Mouse (Mus musculus): ENCODE measurements around the gene Bicral.

DNA sequence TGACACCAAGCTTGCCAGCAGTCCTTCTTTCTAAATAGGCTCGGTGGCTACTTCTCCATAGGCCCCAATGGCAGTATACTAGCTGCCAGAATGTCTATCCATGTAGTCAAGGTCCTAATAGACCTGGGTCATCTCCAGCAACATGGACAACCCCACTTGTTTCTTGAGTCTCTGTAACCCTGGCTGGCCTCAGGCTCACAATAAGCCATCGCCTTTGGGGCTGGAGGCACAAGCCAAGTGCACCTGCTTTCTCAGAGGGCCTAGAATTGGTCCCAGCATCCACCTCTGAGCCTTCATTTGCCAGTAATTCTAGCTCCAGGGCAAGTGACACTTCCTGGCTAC is 84.2 kb downstream of the Bicral start:
- no peak for TF ChIP-seq CTCF (IDR thresholded peaks at IDR 0.05; ENCODE audit: low read depth)
- no peak for TF ChIP-seq EP300 (IDR thresholded peaks at IDR 0.05; ENCODE audit: low read depth)

Data from liver, postnatal 0 days (tissue).